Mouse (Mus musculus) MEL (cell line): Measurements from ENCODE around the gene Phf12. TPM values are rescaled to one million over a fixed set of nuclear protein-coding genes. Genes with fewer than 3 reads are reported as not detected.
A peak's percentile ranks its signal among the peaks of the same experiment; 100 is the strongest.

Experiments
- DNase-seq: peaks from one replicate; pipeline ENCODE4 v3.0.0; 2011; ENCODE audit warnings: low read depth, low spot score
- H3K27ac ChIP-seq: 2 replicates; pipeline ENCODE4 v1.5.1; 2012; ENCODE audit warnings: low read depth, mild to moderate bottlenecking, control low read depth, low read length, moderate library complexity; ENCODE audit not compliant: control insufficient read depth
- H3K27me3 ChIP-seq, 2 experiments: fragments of 150-350 bp in 1 of 2; sonication (generic) in 1 of 2; 2 replicates each; pipeline ENCODE4 v1.6.1; 2012; ENCODE audit warnings: low read length in 2 of 2, mild to moderate bottlenecking in 2 of 2, improper control_type of control experiment in 1 of 2, moderate library complexity in 1 of 2; ENCODE audit not compliant: insufficient read depth in 2 of 2, control insufficient read depth in 1 of 2
- H3K36me3 ChIP-seq, 2 experiments: 2 replicates each; pipeline ENCODE4 v1.6.1; 2012 to 2014; ENCODE audit warnings: low read length in 2 of 2, improper control_type of control experiment in 1 of 2, inconsistent platforms in 1 of 2, mild to moderate bottlenecking in 1 of 2; ENCODE audit not compliant: insufficient read depth in 2 of 2, control insufficient read depth in 1 of 2
- H3K4me1 ChIP-seq, 2 experiments: fragments of 150-350 bp in 1 of 2; sonication (generic) in 1 of 2; 2 replicates each; pipeline ENCODE4 v1.6.1; 2012; ENCODE audit warnings: low read length in 2 of 2, improper control_type of control experiment in 1 of 2, mild to moderate bottlenecking in 1 of 2; ENCODE audit not compliant: insufficient read depth in 2 of 2, control insufficient read depth in 1 of 2
- H3K4me3 ChIP-seq, 2 experiments: fragments of 150-350 bp in 1 of 2; sonication (generic) in 1 of 2; 2 replicates each; pipeline ENCODE4 v1.5.1; 2012; ENCODE audit warnings: low read depth in 2 of 2, low read length in 2 of 2, mild to moderate bottlenecking in 2 of 2, moderate library complexity in 2 of 2, control low read depth in 1 of 2, improper control_type of control experiment in 1 of 2; ENCODE audit not compliant: control insufficient read depth in 1 of 2, insufficient read depth in 1 of 2
- H3K79me2 ChIP-seq: 2 replicates; pipeline ENCODE4 v1.6.1; 2012; ENCODE audit warnings: mild to moderate bottlenecking, low read length, moderate library complexity; ENCODE audit not compliant: control insufficient read depth, poor library complexity, insufficient read depth
- H3K9ac ChIP-seq: 2 replicates; pipeline ENCODE4 v1.6.1; 2012; ENCODE audit warnings: low read depth, mild to moderate bottlenecking, control low read depth, low read length, moderate library complexity; ENCODE audit not compliant: control insufficient read depth, poor library complexity, severe bottlenecking
- H3K9me3 ChIP-seq: fragments of 150-350 bp; sonication (generic); replicated peaks from 2 replicates; pipeline ENCODE4 v1.6.1; 2012; ENCODE audit warnings: mild to moderate bottlenecking, low read length, improper control_type of control experiment, moderate library complexity; ENCODE audit not compliant: insufficient read depth
- GATA1 ChIP-seq: IDR thresholded peaks from 2 replicates; pipeline ENCODE4 v1.6.1; 2011; ENCODE audit warnings: low read depth, low read length, improper control_type of control experiment
- KAT2A ChIP-seq: conservative IDR thresholded peaks from 2 replicates; pipeline ENCODE4 v1.6.1; 2012; ENCODE audit warnings: low read depth, low read length, improper control_type of control experiment, inconsistent platforms
- MAFK ChIP-seq: IDR thresholded peaks from 2 replicates; pipeline ENCODE4 v1.6.1; 2011; ENCODE audit warnings: low read depth, mild to moderate bottlenecking, low read length, improper control_type of control experiment, borderline replicate concordance
- MEF2A ChIP-seq: IDR thresholded peaks from 2 replicates; pipeline ENCODE4 v1.6.1; 2014; ENCODE audit warnings: low read depth, mild to moderate bottlenecking, inconsistent platforms, low read length, improper control_type of control experiment; ENCODE audit not compliant: poor library complexity, insufficient replicate concordance, severe bottlenecking; ENCODE audit errors: extremely low read depth
- NRF1 ChIP-seq: IDR thresholded peaks from 2 replicates; pipeline ENCODE4 v1.6.1; 2014; ENCODE audit warnings: low read depth, mild to moderate bottlenecking, inconsistent platforms, low read length, improper control_type of control experiment, moderate library complexity; ENCODE audit not compliant: poor library complexity, insufficient read depth, severe bottlenecking
- POLR2AphosphoS2 ChIP-seq: IDR thresholded peaks from 2 replicates; pipeline ENCODE4 v1.6.1; 2011; ENCODE audit warnings: low read length, improper control_type of control experiment
- TAL1 ChIP-seq: IDR thresholded peaks from 2 replicates; pipeline ENCODE4 v1.6.1; 2012; ENCODE audit warnings: mild to moderate bottlenecking, inconsistent platforms, low read length, moderate library complexity, mixed read lengths
- TBP ChIP-seq: IDR thresholded peaks from 2 replicates; pipeline ENCODE4 v1.8.0; 2011; ENCODE audit warnings: low read depth, low read length, improper control_type of control experiment
- ZKSCAN1 ChIP-seq: IDR thresholded peaks from 2 replicates; pipeline ENCODE4 v1.6.1; 2012; ENCODE audit warnings: low read depth, mild to moderate bottlenecking, inconsistent platforms, low read length, improper control_type of control experiment, moderate library complexity
- polyA plus RNA-seq, 2 experiments: library from polyadenylated mRNA; stranded (reverse) in 1 of 2; unstranded in 1 of 2; fragments of >175 nt in 1 of 2; fragments of >200 nt in 1 of 2; gene quantifications; 2 replicates each; pipeline versions ENCODE4 v1.2.1 to v1.2.4; 2012; ENCODE audit warnings: low replicate concordance in 2 of 2, low read depth in 1 of 2; ENCODE audit not compliant: insufficient read length in 2 of 2, insufficient read depth in 1 of 2, missing spikeins in 1 of 2
- total RNA-seq: library from RNA; depleted of rRNA; stranded (reverse); fragments of 300-350 nt; gene quantifications from 2 replicates; pipeline ENCODE4 v1.2.3, GENCODE M21; 2012

The Phf12 gene
- total and polyA plus RNA-seq, 3 experiments, result 20.7 to 56.9 (median 43.8) TPM

- Histone ChIP-seq H3K4me3 (no peak overlapping the region), H3K4me1 (peaks cover 0 to 9% of the 10 kb centered on the region in 2 experiments; a peak in 2 of 4 replicates), H3K79me2 (peaks cover 62% of the 10 kb centered on the region), H3K9ac (no peak overlapping the region), H3K27ac (no peak overlapping the region), H3K9me3 (no peaks in the 10 kb centered on the region), H3K27me3 (no peaks in the 10 kb centered on the region), H3K36me3 (peaks cover 24 to 37% of the 10 kb centered on the region in 2 experiments)
- DNase-seq, result no peak
- TF ChIP-seq ZKSCAN1, result no peak
- peak; percentile 55; the same call in 1 of the 2 replicates for TF ChIP-seq POLR2AphosphoS2
Observed at GRCm38 (mm10) chr11:77989071-77989690, 6.6 kb downstream of the Phf12 start.

DNA sequence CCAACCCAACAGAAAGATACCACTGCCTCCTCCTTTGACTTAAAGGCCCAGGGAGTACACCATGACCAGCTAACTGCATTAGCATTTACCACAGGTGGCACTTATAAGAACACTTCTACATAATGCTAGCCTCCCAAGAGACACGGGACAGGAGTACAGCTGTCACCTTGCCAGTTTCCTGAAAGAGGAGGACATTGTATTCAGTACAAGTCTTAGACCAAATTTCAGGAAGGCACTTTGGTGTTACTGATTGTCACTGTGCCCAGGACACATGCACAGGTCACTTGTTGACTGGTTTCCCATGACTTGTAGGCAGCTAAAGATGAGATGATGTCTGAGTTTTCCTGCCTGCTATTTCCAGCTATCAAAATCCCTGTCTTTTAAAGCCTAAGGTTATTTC is 13.0 kb downstream of the Phf12 start:
- no peak overlapping the region for H3K9ac ChIP-seq
- DNase-seq, result no peak
- no peak overlapping the region for H3K27ac ChIP-seq
- H3K79me2 ChIP-seq, result peaks cover 30% of the 10 kb centered on the region
- no peaks in the 10 kb centered on the region for H3K4me1 ChIP-seq
- peaks cover 0 to 47% of the 10 kb centered on the region in 2 experiments; a peak in 2 of 4 replicates for H3K36me3 ChIP-seq
- no peaks in the 10 kb centered on the region for H3K9me3 ChIP-seq
- TF ChIP-seq MAFK (no peak), NRF1 (no peak), KAT2A (no peak), MEF2A (no peak), TBP (no peak)
- TF ChIP-seq, all 39 proteins: peak for 0
- Histone ChIP-seq H3K27me3 (no peaks in the 10 kb centered on the region), H3K4me3 (no peak overlapping the region)

DNA sequence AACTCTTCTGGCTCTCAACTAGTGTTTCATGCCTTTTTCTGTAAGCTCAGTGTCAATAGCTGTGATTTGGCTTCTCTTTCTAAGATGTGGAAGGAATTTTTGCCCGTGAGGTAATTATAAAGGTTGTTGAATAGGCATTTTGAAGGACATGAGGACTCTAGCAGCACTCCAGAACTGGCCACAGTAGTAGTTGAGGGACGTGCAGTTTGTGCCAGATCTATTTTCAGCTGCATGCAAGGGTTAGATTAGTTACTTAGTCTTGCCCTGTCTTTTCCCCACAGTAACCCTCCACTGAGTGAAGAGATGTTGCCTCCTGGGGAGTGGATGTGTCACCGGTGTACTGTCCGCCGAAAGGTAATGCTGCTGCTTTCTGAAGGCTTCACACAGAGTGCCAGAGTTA is 23.9 kb downstream of the Phf12 start:
- Histone ChIP-seq H3K9me3 (no peaks in the 10 kb centered on the region), H3K4me1 (peaks cover 4 to 10% of the 10 kb centered on the region in 2 experiments; a peak in 2 of 4 replicates), H3K79me2 (peaks cover 9% of the 10 kb centered on the region), H3K36me3 (peaks cover 18 to 66% of the 10 kb centered on the region in 2 experiments), H3K27me3 (no peaks in the 10 kb centered on the region), H3K4me3 (no peak overlapping the region), H3K27ac (no peak overlapping the region), H3K9ac (no peak overlapping the region)
- TF ChIP-seq MAFK (no peak), POLR2AphosphoS2 (no peak), TAL1 (no peak), GATA1 (no peak)
- no peak for DNase-seq
